Mouse (Mus musculus): ENCODE results near the gene Vmn1r8.
"Not testable (repeated sequence)": the region's sequence is repeated elsewhere in the genome, so short reads cannot be mapped to it uniquely, and the experiment has no call there.

Vmn1r8 gene

DNA sequence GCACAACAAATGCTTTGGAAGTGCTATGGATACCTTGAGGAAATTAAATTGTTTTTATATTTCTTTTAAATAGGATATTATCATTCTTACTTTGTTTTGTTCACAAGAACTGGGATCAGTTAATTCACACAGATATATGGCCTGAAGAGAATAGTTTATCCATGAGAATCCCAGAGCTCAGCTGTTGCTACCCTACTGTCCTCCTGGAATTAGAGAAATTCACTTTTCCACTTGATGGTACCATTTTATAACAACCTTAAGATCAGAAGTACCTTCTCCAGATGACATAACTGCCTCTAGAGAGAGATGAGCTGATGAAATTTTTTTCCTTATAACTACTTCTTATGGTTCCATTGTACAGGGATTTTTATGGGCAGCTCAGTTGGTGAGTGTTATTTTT, at the start of gene Vmn1r8:
Vmn1r8 (plus strand) TSS at position 301 of the 400 bp plus-strand sequence.
- no peak for DNase-seq

DNA sequence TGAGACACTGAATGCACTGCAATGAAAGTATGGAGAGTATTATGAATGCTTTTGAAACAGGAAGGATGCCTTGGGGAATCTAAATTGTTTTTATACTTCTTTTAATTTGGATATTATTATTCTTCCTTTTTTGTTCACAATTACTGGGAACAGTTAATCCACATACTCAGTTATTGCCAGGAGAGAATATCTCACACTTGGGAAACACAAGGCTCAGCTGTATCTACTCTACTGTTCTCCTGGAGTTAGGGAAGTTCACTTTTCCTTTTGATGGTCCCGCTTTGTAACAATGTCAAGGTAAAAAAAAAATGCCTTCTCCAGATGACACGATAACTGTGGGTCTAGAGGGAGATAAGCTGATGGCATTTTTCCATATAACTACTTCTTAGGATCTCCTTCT, 35.1 kb upstream of the Vmn1r8 start, which contains the start of gene Vmn1r6:
Vmn1r6 (plus strand) TSS at position 301 of the 400 bp plus-strand sequence.
- no peak for DNase-seq

DNA sequence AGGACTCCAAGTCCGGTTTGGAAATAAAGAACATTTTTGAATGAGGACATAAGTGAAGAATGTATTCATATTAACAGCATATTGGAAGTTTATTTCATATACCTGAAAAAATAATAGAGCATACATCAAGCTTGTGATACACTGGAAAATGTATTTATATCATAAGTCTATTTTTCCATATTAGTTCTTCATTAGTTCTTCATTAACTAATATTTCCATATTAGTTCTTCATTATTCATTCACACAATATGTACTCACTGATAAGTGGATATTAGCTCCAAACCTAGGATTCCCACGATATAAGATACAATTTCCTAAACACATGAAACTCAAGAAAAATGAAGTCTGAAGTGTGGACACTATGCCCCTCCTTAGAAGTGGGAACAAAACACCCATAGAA, 6.9 kb upstream of the Vmn1r8 start, which contains the start of gene Vmn1r7:
Vmn1r7 (minus strand) TSS at position 101 of the 400 bp plus-strand sequence.
- DNase-seq, result not testable (repeated sequence)

DNA sequence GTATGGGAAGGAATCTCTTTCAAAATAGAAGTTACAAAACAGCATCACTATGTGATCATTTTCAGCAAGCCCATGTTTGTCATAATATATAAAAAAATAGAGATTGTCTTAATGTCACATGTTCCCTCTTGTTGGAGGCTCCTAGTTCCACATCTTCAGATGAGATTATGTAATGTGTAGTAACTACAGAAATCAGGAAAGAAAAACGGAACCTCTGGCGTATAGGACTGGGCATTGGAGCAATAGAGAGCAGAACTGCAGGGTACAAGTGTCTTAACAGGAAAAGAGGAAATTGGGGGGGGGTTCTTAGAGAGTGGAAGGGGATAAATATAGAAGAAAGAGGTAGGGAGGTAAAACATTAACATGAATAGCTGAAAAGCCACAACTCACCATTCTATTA, 2.6 kb downstream of the Vmn1r8 start:
- no peak for DNase-seq

GRCm38 (mm10) chr6:57063730-57064129, 31.6 kb downstream of the Vmn1r8 start:
- peak; percentile 37 for DNase-seq

- DNase-seq, result no peak
These were observed 34.4 kb downstream of the Vmn1r8 start, which contains the start of gene Vmn1r9 for GRCm38 (mm10) chr6:57066487-57066886. Gene Vmn1r9, plus strand, starts transcription at chr6:57066787.

All from kidney, postnatal 10 days (tissue).